Mouse (Mus musculus) ovary, postnatal 14 days (tissue): Measurements from ENCODE around the gene Samd1.
A peak's percentile ranks its signal among the peaks of the same experiment; 100 is the strongest.
"Not testable (repeated sequence)": the region's sequence is repeated elsewhere in the genome, so short reads cannot be mapped to it uniquely, and the experiment has no call there.

Source experiments
- DNase-seq: peaks from one replicate; pipeline ENCODE4 v3.0.0; 2022; ENCODE audit warnings: low spot score

Gene Samd1

DNA sequence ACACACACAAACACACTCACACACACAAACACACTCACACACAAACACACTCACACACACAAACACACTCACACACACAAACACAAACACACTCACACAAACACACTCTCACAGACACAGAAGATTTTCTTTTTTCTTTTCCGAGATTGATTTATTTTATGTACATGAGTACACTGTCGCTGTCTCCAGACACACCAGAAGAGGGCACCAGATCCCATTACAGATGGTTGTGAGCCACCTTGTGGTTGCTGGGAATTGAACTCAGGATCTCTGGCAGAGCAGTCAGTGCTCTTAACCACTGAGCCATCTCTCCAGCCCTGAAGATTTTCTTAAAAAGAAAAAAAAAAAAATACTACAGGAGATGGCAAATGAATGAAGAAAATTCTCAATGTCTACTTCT is 14.2 kb upstream of the Samd1 start:
- not testable (repeated sequence) for DNase-seq

DNA sequence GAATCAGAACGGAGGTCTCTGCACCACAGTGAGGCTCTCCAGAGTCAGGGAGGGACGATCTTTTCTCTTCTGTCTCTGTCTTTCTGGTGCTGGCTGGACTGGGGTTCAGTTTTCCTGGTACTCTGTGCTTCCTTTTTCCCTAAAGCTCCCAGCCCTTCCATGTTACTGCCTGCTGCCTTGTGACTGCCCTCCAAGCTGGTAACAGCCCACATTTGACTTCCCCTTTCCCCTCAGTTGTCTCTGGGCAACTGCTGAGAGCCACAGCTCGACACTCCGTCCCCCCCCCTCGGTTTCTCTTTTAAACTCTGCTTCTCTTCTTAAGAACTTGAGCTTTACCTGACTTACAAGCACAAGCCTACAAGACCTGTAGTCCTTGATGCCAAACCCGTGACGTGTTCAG is 8.2 kb upstream of the Samd1 start:
- no peak for DNase-seq

DNA sequence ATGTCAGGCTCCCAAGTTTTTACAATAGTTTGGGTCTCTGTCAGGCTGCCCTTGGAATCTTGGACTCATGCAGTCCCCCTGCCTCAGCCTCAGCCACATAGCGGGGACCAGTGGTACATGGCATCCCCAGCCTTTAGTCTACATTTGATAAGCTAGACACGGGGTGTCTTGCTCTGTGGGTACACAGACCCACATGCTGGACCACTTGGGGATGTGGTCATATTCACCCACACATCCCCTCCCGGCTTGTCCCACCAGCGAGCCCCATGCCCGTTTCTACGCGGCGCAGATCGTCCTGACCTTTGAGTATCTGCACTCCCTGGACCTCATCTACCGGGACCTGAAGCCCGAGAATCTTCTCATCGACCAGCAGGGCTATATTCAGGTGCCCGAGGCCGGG is 7.3 kb upstream of the Samd1 start:
- DNase-seq: no peak

DNA sequence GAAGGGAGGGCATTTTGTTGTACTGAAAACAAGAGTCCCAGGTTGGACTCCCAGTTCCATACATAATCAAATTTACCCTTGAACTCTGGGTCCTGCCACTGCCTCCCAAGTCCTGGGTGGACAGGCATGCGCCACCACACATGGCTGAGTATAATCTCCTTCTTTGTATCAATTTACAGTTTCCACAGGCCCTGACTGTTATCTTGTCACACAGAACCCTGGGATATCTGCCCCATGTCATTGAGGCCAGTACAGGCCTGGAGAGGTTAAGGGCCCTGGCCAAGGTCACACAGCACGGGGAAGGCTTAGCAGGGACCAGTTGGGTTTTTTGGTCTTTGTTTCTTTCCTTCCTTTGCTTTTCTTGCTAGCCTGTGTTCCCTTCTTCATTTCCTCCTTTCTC is 5.0 kb upstream of the Samd1 start:
- DNase-seq: no peak

DNA sequence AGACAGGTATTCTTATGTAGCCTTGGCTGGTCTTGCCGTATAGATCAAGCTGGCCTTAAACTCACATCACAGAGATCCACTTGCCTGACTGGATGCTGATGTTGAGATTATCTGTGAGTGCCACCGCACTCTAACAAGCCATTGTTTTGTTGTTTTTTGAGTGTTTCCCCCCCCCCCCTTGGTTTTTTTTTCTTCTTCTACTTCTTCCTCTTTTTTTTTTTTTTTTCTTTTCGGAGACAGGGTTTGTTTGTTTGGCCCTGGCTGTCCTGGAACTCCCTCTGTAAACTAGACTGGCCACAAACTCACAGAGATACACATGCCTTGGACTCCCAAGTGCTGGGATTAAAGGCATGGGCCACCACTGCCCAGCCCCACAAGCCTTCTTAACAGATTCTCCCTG is 3.4 kb upstream of the Samd1 start:
- DNase-seq: no peak

DNA sequence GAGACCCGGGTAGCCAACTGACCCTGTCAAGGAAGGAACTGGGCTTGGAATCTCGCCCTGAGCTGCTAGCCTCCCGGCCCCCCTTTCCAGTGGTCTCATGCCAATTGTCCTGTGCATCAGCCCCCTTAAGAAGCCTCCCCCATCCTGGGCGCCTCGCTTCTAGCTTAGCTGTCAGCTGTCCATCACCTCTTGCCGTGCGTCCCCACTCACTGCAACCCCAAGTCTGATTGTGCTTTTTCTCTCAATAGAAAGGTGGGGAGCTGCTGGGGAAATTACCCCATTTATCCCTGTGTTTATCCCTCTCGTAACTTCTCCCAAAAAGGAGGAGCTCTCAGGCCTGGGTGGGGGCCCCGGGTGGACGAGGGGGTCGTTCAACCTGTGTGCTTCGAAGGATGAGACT is 1.5 kb upstream of the Samd1 start:
- DNase-seq: no peak

DNA sequence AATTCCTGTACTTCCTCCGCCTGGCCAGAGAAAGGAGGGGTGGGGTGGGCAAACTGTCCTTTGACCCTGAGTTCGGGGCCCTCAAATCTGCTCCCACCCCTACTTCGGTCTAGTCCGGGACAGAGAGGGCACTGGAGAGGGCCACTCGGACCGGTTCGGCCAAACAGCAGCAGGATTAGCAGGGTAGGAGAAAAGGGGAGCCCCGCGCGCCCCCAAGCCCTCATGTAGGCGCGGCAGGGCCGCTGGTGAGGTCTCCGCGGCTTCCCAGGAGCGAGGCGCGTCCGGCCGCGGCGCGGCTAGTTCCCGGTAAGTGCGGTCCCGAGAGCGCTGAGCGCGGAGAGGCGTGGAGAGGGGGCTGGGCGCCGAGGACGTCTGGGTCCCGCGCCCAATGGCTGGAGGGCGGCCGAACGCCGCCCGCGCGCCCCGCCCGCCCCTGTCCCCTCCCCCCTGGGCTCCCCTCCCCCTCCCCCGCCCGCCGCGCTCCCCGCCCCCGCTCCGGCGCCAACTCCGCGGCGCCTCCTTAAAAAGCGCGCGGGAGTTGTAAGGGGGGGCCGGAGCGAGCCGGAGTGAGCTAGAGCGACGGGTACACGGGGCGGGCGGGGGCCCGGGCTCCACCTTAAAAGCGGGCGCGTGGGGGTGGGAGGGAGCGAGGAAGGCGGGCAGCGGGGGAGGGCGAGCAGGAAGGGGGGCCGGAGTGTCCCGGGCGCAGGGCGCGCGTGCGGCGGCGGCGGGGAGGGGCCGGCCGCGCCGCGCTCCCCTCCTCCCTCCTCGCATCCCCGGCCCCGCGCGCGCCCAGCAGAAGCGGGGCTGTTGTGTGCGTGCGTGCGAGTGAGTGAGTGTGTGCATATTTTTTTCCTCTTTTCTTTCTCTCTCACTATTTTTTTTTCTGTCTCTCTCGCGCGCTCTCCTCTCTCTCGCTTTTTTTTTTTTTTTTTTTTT is 636 bp upstream of the Samd1 start:
- peak; percentile 79 for DNase-seq

DNA sequence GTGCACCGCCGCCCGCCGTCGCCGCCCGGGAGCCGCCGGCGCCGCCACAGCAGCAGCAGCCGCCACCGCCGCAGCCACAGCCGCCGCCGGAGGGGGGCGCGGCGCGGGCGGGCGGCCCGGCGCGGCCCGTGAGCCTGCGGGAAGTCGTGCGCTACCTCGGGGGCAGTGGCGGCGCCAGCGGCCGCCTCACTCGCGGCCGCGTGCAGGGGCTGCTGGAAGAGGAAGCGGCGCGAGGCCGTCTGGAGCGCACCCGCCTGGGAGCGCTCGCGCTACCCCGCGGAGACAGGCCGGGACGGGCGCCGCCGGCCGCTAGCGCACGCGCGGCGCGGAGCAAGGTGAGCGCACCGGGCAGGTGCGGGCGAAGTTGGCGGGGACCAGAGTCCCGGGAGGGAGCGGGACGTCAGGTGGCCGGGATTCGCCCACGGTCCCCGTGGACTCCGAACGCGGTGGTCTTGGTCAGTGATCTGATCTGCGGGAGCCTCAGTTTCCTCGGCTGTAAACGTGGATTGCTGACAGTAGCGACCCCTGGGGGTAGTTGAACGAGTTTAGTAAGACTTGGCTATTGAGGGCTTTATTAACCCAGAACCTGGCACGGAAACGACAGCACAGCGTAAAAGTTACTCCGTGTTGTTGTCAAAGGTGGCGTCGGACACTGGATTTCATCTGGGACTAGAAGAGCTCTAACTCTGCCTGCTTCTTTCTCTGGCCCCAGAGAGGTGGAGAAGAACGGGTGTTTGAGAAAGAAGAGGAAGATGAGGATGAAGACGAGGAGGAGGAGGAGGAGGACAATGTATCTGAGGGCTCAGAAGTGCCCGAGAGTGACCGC is 972 bp downstream of the Samd1 start:
- no peak for DNase-seq

DNA sequence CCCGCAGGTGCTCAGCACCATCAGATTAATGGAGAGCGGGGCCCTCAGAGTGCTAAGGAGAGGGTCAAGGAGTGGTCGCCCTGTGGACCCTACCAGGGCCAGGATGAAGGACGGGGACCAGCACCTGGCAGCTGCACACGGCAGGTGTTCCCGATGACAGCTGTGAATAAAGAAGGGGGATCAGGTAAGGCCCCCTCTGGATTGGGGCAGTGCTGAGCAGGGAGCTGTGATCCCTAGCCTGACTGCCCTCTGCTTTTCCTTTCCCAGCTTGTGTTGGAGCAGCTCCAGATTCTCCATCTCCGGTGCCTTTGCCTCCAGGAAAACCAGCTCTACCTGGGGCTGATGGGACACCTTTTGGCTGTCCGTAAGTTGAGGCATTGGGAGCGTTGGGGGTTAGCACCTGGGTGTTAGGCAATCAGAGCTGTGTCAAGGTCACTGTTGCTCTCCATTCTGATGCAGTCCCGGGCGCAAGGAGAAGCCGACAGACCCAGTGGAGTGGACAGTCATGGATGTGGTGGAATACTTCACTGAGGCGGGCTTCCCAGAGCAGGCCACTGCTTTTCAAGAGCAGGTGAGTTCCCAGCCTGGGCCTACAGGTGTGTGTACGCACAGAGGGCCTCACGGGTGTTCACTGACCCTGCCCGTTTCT is 1.7 kb downstream of the Samd1 start:
- DNase-seq: no peak

DNA sequence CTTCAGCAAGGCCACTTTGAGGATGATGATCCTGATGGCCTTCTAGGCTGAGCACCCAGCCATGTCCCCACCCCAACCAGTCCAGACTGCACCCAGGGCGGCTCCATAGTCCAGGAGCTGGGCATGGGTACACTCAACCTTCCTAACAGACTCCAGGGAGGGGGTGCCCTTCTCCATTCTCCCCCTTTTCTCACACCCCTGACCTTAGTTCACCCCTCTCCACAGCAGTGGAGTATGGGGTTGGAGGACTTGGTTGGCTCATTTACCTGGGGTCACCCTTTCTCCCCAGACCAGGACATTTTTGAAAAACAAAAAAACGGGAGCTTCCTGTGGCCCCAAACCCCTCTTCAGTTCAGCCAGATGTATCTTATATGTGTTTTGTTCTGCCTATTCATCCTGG is 2.4 kb downstream of the Samd1 start:
- DNase-seq: no peak

DNA sequence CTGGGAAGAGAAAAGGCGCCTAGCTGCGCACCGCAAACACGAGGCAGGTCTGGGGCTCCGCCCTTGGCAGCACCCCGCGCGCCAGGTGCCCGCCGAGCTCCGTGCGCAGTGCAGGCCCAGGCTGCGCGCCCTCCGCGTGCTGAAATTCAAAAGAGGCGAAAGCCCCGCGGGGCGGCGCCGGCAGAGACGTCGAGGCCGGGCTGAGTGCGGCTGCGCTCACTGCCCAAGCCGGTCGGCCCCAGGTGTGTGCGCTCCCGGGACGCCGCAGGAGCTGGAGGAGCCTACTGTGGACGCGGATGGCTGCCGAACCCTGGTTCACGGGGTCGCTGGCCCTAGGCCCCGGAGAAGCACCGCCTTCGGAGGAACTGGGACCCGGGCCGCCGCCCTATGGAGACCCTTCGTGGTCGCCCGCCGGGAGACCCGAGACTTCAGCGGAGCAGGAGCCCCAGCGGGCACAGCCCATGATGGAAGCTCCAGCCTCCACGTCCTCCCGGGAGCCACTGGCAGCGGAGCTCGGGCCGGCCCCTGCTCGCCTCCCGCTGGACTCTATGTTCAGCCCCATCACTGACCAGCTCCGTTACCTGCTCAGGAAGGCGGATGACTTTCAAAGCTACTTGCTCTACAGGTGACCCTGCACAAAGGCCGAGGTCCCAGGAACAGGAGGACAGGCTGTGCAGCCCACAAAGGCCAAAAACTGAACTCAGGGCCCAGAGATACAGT is 4.0 kb downstream of the Samd1 start, which contains the start of gene 1700067K01Rik:
1700067K01Rik (plus strand) TSS at position 222 of the 720 bp plus-strand sequence.
- DNase-seq: no peak

DNA sequence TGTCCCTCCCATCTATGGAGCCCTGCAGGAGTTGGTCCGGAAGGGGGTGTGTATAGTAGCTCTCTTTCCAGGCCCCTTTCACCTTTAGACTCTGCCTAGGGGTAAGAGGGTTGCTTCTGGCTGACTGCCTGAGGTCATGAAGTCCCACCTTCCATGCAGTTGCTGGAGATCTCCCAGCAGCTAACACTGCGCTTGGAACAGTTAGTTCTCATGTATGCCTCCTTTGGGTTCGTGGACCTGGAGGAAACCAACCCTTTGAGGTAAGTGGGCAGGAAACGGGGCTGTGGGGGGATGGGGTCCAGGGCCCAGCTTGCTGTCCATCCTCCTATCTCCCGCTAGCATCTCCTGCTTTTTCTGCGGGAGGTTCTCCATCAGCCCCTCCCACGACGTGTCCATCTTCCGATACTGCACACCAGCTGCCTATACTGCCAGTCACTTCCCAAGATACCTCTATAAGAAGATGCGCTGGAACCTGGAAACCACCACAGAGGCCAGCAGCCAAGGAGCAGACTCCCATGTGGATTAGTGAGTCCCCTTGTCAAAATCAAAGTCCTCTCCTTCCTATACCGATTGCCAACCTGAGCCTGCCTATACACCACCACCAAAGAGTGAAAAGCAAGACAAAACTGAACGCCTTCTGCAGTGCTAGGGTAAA is 5.6 kb downstream of the Samd1 start:
- no peak for DNase-seq

DNA sequence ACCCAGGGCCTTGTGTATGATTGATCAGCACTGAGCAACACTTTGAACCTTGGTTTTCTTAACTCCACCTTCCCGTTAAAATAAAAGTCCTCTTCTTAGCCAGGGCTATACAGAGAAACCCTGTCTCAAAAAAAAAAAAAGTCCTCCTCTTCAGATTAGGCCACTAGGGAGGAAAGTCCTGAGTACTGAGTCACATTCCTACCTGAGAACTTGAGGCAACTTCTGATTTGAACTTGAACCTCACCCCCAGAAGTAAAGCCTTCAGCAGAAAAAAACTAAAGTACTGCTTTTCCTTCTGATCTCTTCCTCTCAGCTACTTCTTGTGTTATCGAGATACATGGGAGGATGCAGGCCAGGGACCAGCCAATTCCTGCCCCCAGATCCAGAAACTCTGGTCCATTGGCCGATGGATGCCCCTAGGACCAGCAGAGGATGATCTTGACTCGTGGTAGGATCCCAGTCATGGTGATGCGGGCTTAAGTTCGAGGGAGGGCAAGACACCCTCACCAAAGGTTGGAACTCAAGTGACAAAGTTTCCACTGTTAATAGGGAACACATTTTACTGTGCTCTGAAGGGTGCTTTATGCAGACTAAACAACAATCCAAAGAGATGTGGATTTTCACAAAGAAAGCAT is 6.3 kb downstream of the Samd1 start:
- DNase-seq: no peak

DNA sequence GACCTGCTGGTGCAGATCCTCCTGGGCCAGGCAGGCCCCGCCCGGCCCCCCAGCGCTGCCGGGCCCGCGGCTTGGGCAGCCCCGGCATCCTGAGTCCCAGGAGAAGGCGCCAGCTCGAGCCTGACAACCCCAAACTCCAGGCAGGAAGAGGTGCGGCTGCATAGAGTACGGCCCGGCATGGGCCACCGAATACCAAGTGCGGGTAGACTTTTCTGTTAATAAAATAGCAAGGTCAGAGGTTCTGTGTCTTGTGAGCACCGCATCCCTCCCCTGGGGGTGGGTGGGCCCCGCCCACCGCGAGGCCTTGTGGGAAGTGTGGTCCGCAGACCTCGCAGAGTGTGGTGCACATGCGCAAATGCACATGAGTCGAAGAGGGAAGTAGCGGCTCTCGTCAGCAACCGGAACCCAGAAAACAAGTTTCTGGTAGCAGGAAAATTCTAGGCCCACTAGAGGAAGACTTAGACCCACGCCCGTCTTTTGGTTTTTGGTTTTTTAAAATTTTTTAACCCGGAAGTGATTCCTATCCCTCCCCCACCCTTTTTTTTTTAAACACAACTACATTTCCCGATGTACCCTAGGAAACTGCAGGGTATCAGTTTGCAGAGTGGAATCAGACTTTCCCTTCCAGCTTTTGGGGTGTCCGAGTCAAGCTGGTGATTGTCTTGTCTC is 7.2 kb downstream of the Samd1 start:
- DNase-seq: peak; percentile 78

DNA sequence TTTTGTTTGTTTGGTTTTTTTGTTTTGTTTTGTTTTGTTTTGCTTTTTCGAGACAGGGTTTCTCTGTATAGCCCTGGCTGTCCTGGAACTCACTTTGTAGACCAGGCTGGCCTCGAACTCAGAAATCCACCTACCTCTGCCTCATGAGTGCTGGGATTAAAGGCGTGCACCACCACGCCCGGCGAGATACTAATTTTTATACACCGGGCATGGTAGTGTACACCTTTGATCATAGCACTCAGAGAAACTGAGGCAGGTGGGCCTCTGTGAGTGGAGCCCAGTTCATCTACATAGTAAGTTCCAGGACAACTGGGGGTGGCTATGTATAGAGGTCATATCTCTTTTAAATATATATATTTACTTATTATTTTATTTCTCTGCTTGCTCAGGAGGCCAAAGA is 8.0 kb downstream of the Samd1 start:
- not testable (repeated sequence) for DNase-seq

DNA sequence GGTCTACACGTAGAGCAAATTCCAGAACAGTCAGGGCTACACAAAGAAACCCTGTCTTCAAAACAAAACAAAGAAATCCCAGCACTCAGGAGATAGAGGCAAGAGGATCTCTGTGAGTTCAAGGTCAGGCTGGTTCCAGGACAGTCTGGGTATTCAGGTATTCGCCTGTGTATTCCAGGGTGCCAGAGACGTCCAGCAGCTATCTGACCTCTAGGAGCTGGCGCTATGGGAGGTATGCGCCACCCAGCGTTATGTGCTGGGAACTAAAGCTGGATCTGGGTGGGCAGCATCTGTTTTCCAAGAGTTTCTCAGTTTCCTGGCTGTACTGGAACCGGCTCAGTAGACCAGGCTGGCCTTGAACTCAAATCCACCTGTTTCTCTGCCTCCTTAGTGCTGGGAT is 10.9 kb downstream of the Samd1 start:
- DNase-seq: no peak

DNA sequence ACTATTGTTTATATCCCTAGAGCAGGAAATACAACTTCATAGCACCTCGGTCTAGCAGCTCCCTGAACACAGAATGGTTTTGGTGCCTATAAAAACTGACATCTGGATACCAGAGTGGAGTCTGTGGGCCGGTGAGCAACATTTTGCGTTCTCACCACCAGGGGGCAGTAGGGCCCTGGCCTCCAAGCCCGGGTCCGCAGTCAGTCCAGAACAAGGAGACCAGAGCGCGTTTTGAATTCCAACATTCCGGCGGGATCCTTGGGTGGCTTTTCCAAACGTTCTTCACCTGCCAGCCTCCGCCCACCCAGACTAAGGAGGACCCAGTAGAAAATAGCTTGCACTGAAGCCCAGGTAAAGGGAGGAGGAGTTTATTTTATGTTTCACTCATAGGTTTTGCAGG is 12.4 kb downstream of the Samd1 start:
- peak; percentile 89 for DNase-seq

DNA sequence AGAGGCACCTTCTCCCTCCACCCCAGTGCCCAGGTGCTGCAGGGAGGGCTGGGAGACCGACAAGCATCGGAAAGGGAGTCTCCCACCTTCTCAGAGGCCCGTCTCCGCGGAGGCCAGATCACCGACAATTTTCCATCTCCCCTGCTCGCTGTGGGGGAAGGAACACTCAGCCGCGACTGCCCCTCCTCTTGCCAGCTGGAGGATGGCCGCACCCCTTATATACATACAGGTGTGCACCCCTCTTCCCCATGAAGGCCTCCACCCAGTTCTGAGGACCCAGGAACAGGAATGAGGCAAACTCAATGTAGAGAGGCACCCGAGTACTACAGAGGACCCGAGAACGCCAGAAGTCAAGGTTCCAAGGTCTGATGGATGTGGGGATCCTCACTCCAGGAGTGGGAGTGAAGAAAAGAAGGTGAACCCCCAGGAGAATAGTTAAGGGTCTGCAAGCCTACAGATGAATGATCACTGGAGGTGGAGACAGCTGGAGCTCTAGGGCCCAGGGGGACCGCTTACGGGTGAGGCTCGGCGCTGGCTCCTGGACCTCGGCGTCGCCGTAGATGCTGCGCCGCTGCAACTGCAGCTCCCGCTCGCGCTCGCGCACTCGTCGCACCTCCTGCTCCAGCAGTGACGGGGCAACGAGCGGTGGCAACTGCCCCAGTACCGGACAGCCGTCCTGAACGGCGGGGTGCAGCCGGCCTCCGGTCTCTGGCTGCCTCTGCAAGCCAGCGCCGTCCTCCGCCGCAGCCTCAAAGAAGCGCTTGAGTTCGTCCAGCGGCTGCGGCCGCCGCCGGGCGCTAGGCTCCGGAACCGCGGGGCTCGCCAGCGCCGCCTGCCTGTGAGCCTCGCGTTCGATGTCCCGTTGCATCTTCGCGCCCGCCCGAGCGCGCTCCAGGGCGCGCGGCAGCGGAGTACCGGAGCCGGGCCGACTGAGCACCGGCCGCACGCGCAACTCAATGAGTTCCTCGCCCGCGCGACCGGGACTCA is 13.4 kb downstream of the Samd1 start:
- no peak for DNase-seq
